Mouse (Mus musculus) bone marrow, adult 2 months (tissue): Measurements from ENCODE around the gene Usp36.

ENCODE experiments used
- CTCF ChIP-seq: fragments of 200-500 bp; IDR thresholded peaks from 2 replicates; pipeline ENCODE4 v1.5.1; 2011; ENCODE audit warnings: low read length, control low read depth; ENCODE audit not compliant: control insufficient read depth, insufficient read depth
- POLR2A ChIP-seq: fragments of 200-500 bp; IDR thresholded peaks from 2 replicates; pipeline ENCODE4 v1.6.1; 2011; ENCODE audit warnings: low read depth, mild to moderate bottlenecking, control low read depth, low read length, borderline replicate concordance; ENCODE audit not compliant: control insufficient read depth

DNA sequence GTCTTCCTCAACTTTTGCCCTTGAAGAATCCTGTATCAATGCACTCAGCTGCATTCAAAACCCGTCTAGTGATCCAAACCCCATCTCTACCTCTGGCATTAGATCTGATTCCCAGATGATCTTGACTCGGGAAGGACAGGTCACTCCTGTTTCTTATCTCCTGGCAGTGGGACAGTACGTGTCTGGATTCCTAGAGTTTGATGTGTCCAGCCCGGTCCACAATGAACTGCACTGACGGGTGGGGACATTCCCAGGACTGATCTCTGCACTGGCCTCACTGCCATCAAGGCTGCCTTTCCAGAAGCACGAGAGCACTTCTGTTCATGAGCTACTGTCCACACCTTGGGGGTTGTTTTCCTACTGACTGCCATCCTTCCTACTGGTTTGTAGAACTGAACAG, 73.6 kb downstream of the Usp36 start:
- TF ChIP-seq CTCF (no peak), POLR2A (no peak)
